Mouse (Mus musculus) erythroid progenitor cell, adult 5-6 weeks (primary cell): Measurements from ENCODE around the gene Zfp292. TPM values are rescaled to one million over a fixed set of nuclear protein-coding genes. Genes with fewer than 3 reads are reported as not detected.
A peak's percentile ranks its signal among the peaks of the same experiment; 100 is the strongest.

Experiments
- ATAC-seq: replicated peaks from 2 replicates; pipeline ENCODE4 v1.8.0; 2016; ENCODE audit warnings: moderate number of reproducible peaks, mild to moderate bottlenecking, moderate TSS enrichment, inconsistent platforms; ENCODE audit not compliant: poor library complexity, low FRiP score, severe bottlenecking
- total RNA-seq, 2 experiments: library from RNA; stranded (forward) in 1 of 2; stranded (reverse) in 1 of 2; fragments of 150-400 nt in 1 of 2; fragments of 186-747, 209-891 nt in 1 of 2; gene quantifications; 2 replicates each; pipeline versions ENCODE4 v1.2.3 to v1.2.4; 2015 to 2017; ENCODE audit warnings: low replicate concordance in 2 of 2

Zfp292 gene
- total RNA-seq, 2 experiments from 2014 or later = 20.5 to 22.9 TPM

DNA sequence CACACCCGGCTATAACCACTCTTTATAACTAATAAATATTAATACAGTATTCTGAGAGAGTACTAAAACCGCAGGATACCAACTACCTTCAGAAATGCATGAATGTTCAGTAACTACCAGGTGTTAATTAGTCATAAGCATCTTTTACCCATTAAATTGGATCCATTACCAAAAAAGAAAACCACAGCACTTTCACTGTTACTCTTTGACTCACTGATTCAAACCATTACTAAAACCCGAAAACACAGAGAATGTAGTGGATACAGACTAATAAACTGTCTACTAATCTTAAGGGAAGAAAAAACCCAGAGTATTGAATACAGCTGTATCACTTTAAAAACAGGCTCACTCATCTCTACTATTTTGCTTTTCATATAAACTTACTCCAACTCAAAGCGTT is 62.9 kb downstream of the Zfp292 start:
- no peak for ATAC-seq

DNA sequence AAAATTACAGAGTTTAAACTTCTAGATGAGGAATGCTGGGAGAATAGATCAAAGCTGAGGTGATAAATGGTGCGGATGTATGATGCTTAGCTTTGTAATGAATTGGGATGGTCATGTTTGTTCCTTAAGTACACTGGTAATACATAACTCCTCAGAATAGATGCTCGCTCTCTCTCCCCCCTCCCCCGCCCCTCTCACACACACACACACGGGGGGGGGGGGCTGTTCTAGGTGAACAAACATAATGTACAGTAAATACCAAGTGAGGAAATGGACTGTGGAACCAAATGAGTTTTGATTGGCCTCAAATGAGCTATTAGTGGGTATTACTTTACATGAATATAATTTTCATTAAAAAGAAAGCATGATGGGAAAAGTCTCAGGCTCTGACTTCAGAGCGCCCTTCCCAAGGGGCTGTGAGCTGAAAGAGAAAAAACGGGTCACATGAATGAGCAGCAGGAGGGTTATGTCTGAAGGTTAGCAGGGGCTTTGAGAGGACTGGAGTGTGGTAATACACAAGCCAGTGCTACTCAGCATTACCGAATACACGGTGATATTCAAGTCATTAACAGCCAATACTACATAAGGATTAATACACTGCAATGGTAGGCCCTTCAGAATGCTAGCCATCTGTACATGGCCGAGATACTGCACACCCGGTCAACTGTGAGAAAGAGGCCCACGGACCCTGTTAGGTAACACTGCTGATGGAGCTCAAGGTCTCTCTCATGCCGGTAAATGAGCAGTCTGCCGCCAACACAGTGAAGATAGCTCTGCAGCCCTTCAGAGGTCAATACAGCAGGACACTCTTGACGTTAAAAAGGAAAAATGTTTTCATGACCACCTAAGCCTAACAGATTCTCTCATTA is 81.4 kb downstream of the Zfp292 start:
- no peak for ATAC-seq

DNA sequence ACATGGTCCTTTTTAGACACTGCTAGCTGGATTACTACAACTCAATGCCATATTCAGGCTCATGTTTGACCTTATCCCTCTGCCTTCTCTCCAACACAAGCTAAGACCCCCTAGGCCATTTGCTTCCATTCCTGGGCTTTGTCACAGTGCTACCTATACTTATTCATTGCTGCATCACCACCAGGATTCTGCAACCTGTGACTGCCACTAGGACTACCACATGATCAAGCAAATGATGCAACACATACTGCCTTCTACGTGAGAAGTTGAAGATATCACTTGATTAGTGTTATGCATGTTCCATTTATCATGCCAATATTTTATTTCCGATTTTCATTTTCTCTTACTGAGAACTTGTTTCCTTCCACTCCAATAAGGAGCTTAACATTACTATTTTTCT is 84.8 kb downstream of the Zfp292 start:
- ATAC-seq = no peak

- no peak for ATAC-seq
Measured at GRCm38 (mm10) chr4:34797294-34797983, 85.3 kb downstream of the Zfp292 start.

DNA sequence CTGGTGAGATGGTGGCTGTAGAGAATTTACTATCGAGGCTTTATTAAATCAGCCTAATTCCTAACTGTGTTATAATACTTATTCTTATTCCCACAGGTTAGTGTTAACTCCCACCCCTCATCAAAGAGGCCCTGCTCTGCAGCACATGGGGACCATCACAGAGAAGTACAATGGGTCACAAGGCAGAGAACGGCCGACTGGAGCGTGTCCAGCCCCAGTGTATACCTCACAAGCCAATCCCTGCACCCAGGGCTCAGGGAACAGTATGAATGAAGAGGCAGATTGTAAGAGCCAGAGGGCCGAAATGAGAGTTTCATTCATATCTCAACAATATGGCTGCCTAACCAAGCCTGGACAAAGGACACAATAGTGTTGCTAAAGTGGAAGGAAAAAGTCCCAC is 86.5 kb downstream of the Zfp292 start:
- no peak for ATAC-seq

DNA sequence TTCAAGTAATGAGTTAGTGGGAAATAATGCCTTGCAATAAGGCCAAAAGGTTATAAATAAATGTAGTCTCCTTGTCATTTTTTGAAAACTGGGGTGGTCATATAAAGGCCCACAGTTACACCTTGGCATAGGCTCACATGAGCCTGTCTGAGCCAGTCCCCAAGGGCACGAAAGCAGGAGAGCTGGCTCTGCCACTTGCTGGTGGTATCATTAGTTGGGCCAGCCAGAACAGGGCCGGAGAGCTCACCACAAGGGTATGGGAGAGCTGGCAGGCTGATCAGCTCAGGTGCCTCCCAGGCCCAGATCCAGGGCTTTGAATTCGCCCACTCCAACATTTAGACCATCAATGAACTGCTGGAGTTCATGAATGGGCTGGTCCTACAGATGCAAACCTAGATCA is 96.3 kb downstream of the Zfp292 start:
- ATAC-seq = no peak

DNA sequence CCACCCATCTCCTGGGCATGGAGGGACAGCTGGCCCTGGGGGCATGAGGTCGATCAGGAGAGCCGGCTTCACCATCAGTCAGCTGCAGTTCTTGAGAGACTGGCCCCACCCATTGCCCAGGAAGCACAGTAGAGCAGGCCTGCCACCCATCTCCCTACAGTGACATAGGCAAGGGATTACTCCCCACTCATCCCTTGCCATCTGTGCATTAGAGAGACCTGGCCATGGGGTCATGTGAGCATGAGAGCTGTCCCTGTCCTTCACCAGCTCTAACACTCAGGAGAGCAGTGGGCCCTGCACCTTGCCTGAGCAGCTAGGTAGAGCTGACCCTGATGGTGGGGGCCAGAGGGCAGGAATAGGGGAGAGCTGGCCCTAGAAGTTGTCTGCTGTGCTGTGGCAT is 97.1 kb downstream of the Zfp292 start:
- ATAC-seq = no peak

DNA sequence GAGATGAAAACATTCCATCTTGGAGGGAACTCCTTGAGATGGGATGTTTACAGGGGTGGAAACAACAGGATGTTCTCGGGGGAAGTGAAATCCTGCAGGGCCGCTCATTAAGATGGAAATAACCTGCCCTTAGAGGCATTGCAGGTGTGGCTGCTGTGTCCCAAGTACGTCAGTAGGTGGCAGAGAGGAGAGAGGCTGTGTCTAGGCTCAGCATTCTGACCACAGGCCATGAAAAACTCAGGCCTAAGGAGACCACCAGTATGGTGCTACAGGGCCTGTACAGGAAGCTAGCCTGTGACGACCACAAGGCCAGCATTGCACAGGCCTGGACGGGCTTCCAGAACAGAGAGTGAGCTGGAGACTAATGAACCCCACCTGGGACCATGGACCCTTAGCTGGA is 97.9 kb downstream of the Zfp292 start:
- ATAC-seq = no peak

- no peak for ATAC-seq
Measured at GRCm38 (mm10) chr4:34782730-34783129, 100.0 kb downstream of the Zfp292 start.

DNA sequence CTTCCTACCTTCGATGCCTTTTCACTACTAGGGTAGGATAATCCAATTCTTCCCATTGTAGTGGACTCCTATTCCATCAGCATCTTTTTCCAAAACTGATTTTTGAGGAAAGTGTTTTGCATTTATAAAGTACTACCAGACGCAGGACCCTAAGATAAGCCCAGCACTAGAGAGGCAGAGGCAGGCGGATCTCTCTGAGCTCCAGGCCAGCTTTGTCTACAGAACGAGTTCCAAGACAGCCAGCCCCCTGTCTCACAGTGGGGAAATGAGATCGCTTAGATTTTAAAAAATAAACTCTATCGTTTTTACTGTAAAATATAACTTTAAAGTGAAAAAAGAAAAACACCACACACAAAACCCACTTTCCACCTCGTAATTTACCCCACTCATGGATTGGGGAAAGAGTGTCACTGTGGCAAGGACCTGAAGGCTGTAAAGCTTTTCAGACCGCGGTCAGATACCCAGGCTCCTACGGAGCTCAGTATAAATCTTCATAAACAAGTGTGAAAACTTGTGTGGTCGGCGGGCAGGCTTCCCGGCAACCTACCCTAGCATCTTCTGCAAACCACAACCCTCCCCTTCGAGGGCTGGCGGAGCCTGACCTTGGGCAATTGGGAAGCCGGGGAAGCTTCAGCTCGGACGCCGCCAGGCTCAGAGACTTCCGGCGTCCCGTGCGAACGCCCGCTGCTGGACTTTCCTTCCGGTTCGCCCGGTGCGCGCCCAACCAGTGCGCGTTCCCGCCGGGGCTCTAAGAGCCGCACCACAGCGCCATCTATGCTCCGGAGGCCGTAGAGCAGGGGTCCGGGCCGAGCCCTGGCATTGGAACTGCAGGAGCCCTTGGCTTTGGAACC is 104.9 kb downstream of the Zfp292 start, which contains the start of gene Smim8:
TSS of gene Smim8 (minus strand) at position 747 of the 851 bp plus-strand sequence.
- ATAC-seq = peak; percentile 99

DNA sequence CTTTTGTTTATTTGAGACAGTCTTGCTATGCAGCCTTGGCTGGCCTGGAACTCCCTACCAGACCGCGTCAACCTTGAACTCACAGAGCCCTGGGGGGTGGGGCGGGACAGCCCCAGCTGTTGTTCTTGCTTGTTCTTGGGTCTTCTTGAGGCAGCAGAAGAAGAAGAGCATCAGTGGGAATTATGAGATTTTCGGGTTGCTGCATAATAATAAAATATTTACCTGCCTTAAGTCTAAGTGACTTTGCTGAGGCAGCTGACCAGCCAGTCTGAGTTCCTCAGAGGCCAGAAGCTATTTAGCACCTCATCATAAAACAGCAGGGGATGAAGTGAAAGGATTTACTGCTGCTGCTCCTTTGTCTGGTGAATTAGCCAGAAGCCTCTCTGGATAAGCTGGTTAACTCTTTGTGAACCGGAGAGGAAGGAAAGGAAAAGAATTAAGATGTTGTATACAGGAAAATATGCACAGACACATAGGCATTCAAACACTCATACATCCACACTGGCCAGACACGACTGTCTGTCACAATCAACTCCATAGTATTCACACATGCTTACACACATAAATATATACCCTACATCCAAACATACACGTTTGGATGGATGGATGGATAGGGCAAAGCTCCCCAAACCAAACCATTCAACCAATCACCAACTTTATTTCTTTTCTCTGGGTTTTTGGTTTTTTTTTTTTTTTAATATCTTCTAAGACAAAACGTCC is 110.9 kb downstream of the Zfp292 start:
- no peak for ATAC-seq

DNA sequence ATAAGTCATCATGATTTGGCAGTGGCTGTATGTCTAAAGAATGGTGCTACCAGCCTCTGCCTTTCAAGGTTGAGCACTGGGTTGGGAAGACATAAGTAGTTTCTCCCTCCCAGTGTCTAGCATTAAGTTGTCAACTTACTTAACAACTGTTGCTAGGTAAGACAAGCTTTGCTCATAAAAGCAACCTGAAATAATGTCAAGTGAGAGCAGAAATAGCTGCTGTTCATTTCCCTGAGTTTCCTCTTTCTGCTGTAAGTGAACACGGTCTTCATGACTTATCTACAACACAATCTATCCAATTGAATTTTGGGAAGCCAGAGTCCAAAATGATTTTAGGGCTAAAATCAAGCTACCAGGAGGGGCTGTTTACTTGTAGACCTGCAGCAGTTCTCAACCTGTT is 126.6 kb downstream of the Zfp292 start, which contains the start of gene Gm136:
TSS of gene Gm136 (minus strand) at position 101 of the 400 bp plus-strand sequence.
- ATAC-seq = no peak

Other genes with a start within 250 kb of the Zfp292 start
- 2.9 and 9.2 TPM in 2 replicates for gene Slc35a1, start 195.5 kb downstream of the Zfp292 start, total RNA-seq (2015; ENCODE audit: low replicate concordance)
- gene Slc35a1, start 195.5 kb downstream of the Zfp292 start, total RNA-seq (2017; ENCODE audit: low replicate concordance) = 2.9 and 8.6 TPM in 2 replicates
- not detected in 2 replicates for gene Cfap206, start 152.8 kb downstream of the Zfp292 start, total RNA-seq (2015; ENCODE audit: low replicate concordance)
- gene Cfap206, start 152.8 kb downstream of the Zfp292 start, total RNA-seq (2017; ENCODE audit: low replicate concordance) = not detected in 2 replicates
- gene Gm136, start 126.7 kb downstream of the Zfp292 start, total RNA-seq (2015; ENCODE audit: low replicate concordance) = not detected in 2 replicates
- not detected in 2 replicates for gene Gm136, start 126.7 kb downstream of the Zfp292 start, total RNA-seq (2017; ENCODE audit: low replicate concordance)
- 14.3 and 17.7 TPM in 2 replicates for gene Smim8, start 104.5 kb downstream of the Zfp292 start, total RNA-seq (2015; ENCODE audit: low replicate concordance)
- 15.8 and 34.4 TPM in 2 replicates for gene Smim8, start 104.5 kb downstream of the Zfp292 start, total RNA-seq (2017; ENCODE audit: low replicate concordance)
- gene Cga, start 10.8 kb upstream of the Zfp292 start, total RNA-seq (2015; ENCODE audit: low replicate concordance) = not detected in 2 replicates
- not detected in 2 replicates for gene Cga, start 10.8 kb upstream of the Zfp292 start, total RNA-seq (2017; ENCODE audit: low replicate concordance)